Mouse (Mus musculus): ENCODE measurements around the gene Tulp2.
"Not testable (repeated sequence)": the region's sequence is repeated elsewhere in the genome, so short reads cannot be mapped to it uniquely, and the experiment has no call there.

The Tulp2 gene

GRCm38 (mm10) chr7:45522957-45523676 lies 41.4 kb downstream of the Tulp2 start:
- no peak for DNase-seq

DNA sequence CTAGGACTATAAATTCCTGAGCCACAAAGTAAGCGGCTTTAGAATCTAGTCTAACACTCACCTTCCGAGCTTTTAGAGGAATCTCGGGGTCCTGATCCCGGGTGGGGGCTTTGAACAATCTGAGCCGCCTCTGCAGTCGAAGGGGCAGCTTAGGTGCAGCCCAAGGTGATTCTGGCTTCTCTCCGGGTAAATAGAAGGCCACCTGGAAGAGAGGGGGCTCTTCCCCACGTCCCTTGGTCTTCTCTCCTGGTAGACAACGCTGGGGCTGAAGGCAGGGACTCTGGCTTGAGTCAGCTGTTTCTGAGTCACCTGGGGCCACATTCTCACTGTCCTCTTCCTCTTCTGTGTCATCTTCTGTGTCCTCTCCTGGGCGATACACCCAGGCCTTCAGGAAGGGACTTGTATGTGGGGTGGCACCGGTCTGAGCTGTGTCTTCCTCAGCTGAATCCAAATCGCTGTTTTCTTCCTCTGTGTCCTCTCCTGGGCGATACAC lies 42.0 kb downstream of the Tulp2 start:
- DNase-seq, result no peak

GRCm38 (mm10) chr7:45524841-45525621 lies 43.4 kb downstream of the Tulp2 start:
- DNase-seq, result peak; percentile 39 to 53

DNA sequence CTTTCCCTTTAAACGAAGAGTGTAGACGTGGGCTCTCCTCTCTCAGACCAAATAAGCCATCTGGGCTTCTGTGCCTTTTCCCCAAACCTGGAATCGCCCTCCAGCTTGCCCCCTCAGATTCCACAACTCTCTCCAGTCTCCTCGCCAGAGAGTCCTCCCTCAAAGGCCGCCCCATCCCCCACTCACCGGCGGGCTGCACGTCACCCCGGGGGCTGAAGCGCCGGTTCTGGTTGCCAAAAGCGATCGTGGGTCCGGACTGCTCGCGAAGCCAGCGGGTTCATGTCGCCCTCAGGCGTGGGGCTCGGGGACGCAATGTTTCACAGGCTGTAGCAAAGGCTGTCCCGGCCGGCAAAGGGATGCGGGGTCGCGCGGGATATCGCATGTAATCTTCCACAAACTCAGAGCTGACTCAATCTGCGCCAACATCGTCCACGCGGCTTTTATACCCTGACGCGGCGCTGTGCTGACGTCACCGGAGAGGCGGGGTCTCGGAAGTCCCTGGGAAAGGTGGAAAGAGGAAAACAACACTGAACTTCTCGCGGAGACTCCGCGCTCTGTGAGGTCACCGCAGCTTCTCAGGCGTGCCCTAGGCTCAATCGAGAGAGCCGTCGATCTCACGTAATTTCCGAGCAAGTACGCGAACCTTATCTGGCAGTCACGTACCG lies 44.3 kb downstream of the Tulp2 start, which contains the start of the genes Ppp1r15a and Plekha4:
TSS of gene Ppp1r15a (minus strand) at position 460 of the 665 bp plus-strand sequence.
TSS of gene Plekha4 (plus strand) at position 522 of the 665 bp plus-strand sequence.
- peak; percentile 97 to 98 for DNase-seq

GRCm38 (mm10) chr7:45526474-45527120 lies 44.9 kb downstream of the Tulp2 start:
- peak in 1 of 2 experiments; percentile 43 for DNase-seq

DNA sequence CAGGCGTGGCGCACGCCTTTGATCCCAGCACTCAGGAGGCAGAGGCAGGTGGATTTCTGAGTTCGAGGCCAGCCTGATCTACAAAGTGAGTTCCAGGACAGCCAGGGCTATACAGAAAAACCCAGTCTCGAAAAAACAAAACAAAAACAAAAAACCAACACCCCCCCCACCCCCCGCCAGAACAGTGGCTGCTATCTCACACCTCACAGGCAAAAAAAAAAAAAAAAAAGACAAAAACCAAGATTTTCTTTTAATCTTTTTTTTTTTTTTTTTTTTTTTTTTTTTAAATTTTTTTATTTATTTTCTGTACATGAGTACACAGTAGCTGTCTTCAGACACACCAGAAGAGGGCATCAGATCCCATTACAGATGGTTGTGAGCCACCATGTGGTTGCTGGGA lies 45.5 kb downstream of the Tulp2 start:
- DNase-seq, result not testable (repeated sequence)

- no peak for DNase-seq
Observed at GRCm38 (mm10) chr7:45529461-45529860, 47.8 kb downstream of the Tulp2 start.

DNA sequence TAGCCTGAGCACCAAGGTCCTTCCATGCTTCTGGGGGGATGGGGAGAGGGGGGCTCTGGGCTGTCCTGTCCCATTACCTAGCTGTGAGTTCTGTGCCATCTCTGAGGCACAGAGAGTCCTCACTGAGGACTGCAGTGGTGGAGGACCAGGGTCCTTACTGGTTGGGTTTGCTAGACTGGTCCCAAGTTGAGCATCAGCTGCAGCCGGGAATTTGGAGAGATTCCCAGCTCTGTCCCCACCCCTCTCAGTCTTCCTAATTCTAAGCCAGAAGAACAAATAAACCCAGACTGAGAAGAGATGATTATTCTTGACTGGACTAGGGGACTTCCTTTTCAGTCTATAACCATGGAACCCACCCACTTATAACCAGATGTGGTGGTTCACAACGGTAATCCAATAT lies 49.0 kb downstream of the Tulp2 start:
- no peak for DNase-seq

GRCm38 (mm10) chr7:45535676-45536075 lies 54.0 kb downstream of the Tulp2 start:
- DNase-seq, result no peak

- no peak for DNase-seq
Observed at GRCm38 (mm10) chr7:45537602-45538001, 55.9 kb downstream of the Tulp2 start.

- DNase-seq, result peak; percentile 81
Observed at GRCm38 (mm10) chr7:45538163-45539041, 56.7 kb downstream of the Tulp2 start.

GRCm38 (mm10) chr7:45539095-45539494 lies 57.4 kb downstream of the Tulp2 start:
- peak in 1 of 2 experiments; percentile 19 for DNase-seq

DNA sequence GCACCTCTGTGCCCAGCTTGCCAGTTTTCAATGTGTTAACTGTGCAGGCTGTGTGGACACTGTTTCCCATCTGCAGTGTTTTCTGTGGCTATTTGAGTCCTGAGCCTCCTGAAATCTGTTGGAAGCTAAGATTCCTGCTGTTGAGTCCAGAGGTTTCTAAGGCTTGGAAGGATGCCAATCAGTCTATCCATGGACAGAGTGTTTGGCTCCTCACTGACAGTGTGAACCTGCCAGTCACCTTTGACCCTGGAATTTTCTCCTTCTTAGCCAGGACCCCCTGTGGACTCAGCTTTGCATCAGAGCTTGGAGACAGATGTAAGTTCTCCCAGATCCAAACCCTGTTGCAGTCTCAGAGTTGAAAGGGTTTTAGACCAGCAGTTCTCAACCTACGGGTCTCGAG lies 58.5 kb downstream of the Tulp2 start:
- DNase-seq, result peak in 1 of 2 experiments; percentile 40

DNA sequence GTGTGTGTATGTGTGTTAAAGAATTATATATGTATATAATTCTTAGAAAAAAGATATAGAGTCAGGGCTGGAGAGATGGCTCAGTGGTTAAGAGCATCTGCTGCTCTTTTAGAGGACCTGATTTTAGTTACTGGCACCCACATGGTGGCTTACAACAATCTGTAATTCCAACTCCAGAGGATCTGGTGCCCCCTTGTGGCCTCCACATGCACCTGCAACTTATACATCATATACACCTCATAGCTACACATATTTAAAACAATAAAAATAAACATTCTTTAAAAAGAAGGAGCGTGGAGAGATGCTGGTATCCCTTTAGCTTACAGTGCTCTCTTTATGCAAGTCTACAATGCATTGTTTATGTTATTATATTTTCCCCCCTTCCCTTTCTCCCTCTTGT lies 62.8 kb downstream of the Tulp2 start:
- no peak for DNase-seq

DNA sequence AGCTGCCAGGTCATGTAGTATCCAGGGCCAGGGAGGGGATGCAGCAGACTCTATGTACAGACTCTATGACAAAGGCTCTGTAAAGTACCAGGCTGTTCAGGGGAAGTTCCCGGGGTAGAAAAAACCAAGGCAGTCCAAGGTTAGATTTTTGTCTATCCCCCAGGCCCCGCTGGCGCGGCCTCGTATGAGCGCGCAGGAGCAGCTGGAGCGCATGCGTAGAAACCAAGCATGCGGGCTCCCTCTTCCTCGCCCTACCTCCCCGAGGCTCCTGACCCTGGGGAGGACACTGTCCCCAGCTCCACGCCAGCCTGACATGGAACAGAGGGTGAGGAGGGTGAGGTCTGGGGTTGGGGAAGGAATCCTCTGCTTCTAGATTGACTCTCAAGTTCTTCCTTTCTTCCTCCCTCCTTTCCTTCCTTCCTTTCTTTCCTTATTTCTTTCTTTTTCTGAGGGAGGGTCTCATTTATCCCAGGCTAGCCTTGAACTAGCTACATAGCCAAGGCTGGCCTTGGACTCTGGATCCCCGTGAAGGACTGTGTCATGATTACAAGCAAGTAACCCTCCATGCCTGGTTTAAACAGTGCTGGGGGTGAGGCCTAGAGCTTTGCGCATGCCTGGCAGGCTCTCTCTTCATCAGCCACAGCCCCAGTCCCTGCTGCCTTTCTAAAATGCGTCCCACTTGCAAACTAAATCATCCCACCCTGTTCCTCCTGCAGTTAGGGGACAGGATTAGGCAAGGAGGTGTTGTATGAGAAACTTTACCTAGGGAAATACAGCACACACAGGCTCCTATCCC lies 68.2 kb downstream of the Tulp2 start:
- no peak for DNase-seq

- no peak for DNase-seq
Observed at GRCm38 (mm10) chr7:45550821-45551511, 69.3 kb downstream of the Tulp2 start.

- DNase-seq, result no peak
Observed at GRCm38 (mm10) chr7:45551512-45551883, 69.8 kb downstream of the Tulp2 start.

DNA sequence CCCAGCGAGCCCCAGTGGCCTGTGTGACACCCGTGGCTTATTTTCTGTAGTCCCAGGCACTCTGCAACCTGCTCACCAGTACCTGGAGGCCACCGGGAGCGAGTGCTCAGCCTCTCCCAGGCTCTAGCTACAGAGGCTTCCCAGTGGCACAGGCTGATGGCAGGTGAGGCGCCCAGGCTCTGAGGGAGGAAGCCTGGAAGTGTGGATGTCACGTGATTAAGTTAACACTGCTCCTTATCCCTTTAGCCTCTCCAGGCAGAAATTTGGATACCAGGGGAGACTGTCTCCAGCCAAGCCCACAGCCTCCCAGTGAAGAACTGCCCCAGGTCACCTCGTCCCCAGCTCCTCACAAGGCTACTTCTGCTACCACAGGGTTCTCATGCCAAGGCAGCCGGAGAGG lies 71.8 kb downstream of the Tulp2 start:
- no peak for DNase-seq

DNA sequence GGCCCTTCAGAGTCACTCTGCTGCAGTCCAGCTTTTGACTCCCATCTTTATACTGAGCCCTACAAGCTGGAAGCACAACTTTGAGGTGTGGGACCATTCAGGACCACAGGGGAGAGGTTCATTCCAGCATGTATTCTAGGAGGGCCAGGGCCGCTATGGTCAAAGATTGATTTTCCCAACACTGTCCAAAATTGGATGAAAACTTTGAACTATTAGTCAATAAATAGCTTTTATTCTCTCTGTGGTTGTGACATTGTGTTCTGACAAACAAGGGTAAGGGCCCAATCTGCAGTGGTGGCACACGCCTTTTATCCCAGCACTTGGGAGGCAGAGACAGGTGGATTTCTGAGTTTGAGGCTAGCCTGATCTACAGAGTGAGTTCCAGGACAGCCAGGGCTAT lies 72.3 kb downstream of the Tulp2 start:
- DNase-seq, result no peak

DNA sequence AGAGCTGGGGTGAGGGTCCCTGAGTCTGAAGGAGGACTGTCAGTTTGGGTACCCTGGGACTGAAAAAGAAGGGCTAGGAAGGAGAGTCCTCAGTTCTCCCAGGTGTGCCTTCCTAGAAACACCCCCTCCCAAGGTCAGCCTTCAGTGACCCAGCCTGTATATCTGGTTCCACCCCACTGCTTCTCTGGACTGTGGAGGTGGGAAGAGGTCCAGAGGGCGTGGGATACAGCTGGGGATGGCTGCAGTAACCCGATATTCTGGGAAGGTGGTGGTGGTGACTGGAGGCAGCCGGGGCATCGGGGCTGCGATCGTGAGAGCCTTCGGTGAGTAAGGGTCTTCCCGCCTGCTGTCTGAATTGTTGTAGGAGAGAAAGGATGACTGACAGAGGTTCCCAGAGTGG lies 73.1 kb downstream of the Tulp2 start, which contains the start of gene Hsd17b14:
TSS of gene Hsd17b14 (plus strand) at position 150 of the 400 bp plus-strand sequence.
- DNase-seq, result no peak

Measured in cerebellum, postnatal 10 days (tissue).